Mouse (Mus musculus): Measurements from ENCODE around the gene Sgcd. TPM values are rescaled to one million over a fixed set of nuclear protein-coding genes. Genes with fewer than 3 reads are reported as not detected.
"Not testable (repeated sequence)": the region's sequence is repeated elsewhere in the genome, so short reads cannot be mapped to it uniquely, and the experiment has no call there.

The Sgcd gene
- total RNA-seq, 2 experiments from 2014 or later = 11.4 to 17.4 TPM

GRCm38 (mm10) chr11:47508047-47508446 lies 480.7 kb downstream of the Sgcd start:
- no peak for DNase-seq (ENCODE audit: low spot score in 2 of 2)
- intact Hi-C loops (cut with DNase I) = no loop called here

- intact Hi-C loops (cut with DNase I); DNase-seq (ENCODE audit: low spot score in 2 of 2): not testable (repeated sequence)
Observed at GRCm38 (mm10) chr11:47503236-47503635, 485.5 kb downstream of the Sgcd start.

GRCm38 (mm10) chr11:47473493-47474230 lies 515.1 kb downstream of the Sgcd start:
- intact Hi-C loops (cut with DNase I) = no loop called here
- DNase-seq (ENCODE audit: low spot score in 2 of 2) = peak; percentile 40 to 47

- DNase-seq (ENCODE audit: low spot score in 2 of 2); intact Hi-C loops (cut with DNase I): not testable (repeated sequence)
Observed at GRCm38 (mm10) chr11:47460700-47461099, 528.1 kb downstream of the Sgcd start.

- intact Hi-C loops (cut with DNase I) = no loop called here
- no peak for DNase-seq (ENCODE audit: low spot score in 2 of 2)
Observed at GRCm38 (mm10) chr11:47460149-47460548, 528.6 kb downstream of the Sgcd start.

- intact Hi-C loops (cut with DNase I) = no loop called here
- no peak for DNase-seq (ENCODE audit: low spot score in 2 of 2)
Observed at GRCm38 (mm10) chr11:47459214-47459613, 529.6 kb downstream of the Sgcd start.

- no peak for DNase-seq (ENCODE audit: low spot score in 2 of 2)
- intact Hi-C loops (cut with DNase I) = no loop called here
Observed at GRCm38 (mm10) chr11:47447790-47448189, 541.0 kb downstream of the Sgcd start.

- intact Hi-C loops (cut with DNase I) = no loop called here
- DNase-seq (ENCODE audit: low spot score in 2 of 2) = no peak
Observed at GRCm38 (mm10) chr11:47446337-47446736, 542.4 kb downstream of the Sgcd start.

GRCm38 (mm10) chr11:47445683-47446082 lies 543.1 kb downstream of the Sgcd start:
- DNase-seq (ENCODE audit: low spot score in 2 of 2) = no peak
- intact Hi-C loops (cut with DNase I) = no loop called here

- DNase-seq (ENCODE audit: low spot score in 2 of 2) = no peak
- intact Hi-C loops (cut with DNase I) = no loop called here
Observed at GRCm38 (mm10) chr11:47442266-47442665, 546.5 kb downstream of the Sgcd start.

GRCm38 (mm10) chr11:47399607-47400006 lies 589.2 kb downstream of the Sgcd start:
- DNase-seq (ENCODE audit: low spot score in 2 of 2) = no peak
- intact Hi-C loops (cut with DNase I) = no loop called here

- DNase-seq (ENCODE audit: low spot score in 2 of 2); intact Hi-C loops (cut with DNase I): not testable (repeated sequence)
Observed at GRCm38 (mm10) chr11:47390798-47391197, 598.0 kb downstream of the Sgcd start.

- DNase-seq (ENCODE audit: low spot score in 2 of 2) = no peak
- intact Hi-C loops (cut with DNase I) = no loop called here
Observed at GRCm38 (mm10) chr11:47389327-47389726, 599.4 kb downstream of the Sgcd start.

GRCm38 (mm10) chr11:47387726-47388125 lies 601.0 kb downstream of the Sgcd start:
- DNase-seq (ENCODE audit: low spot score in 2 of 2) = no peak
- intact Hi-C loops (cut with DNase I) = no loop called here

- intact Hi-C loops (cut with DNase I) = no loop called here
- DNase-seq (ENCODE audit: low spot score in 2 of 2) = no peak
Observed at GRCm38 (mm10) chr11:47386136-47386535, 602.6 kb downstream of the Sgcd start.

GRCm38 (mm10) chr11:47379630-47379958 lies 609.2 kb downstream of the Sgcd start:
- intact Hi-C loops (cut with DNase I) = no loop called here
- no peak for DNase-seq (ENCODE audit: low spot score in 2 of 2)

GRCm38 (mm10) chr11:47378843-47379629 lies 609.7 kb downstream of the Sgcd start:
- peak; percentile 24 to 36 for DNase-seq (ENCODE audit: low spot score in 2 of 2)
- intact Hi-C loops (cut with DNase I) = no loop called here

GRCm38 (mm10) chr11:47377421-47377820 lies 611.3 kb downstream of the Sgcd start:
- intact Hi-C loops (cut with DNase I) = no loop called here
- DNase-seq (ENCODE audit: low spot score in 2 of 2) = no peak

- intact Hi-C loops (cut with DNase I) = no loop called here
- no peak for DNase-seq (ENCODE audit: low spot score in 2 of 2)
Observed at GRCm38 (mm10) chr11:47376915-47377314, 611.9 kb downstream of the Sgcd start.

- intact Hi-C loops (cut with DNase I) = no loop called here
- no peak for DNase-seq (ENCODE audit: low spot score in 2 of 2)
Observed at GRCm38 (mm10) chr11:47371616-47372015, 617.2 kb downstream of the Sgcd start.

GRCm38 (mm10) chr11:47351585-47351984 lies 637.2 kb downstream of the Sgcd start:
- DNase-seq (ENCODE audit: low spot score in 2 of 2) = no peak
- intact Hi-C loops (cut with DNase I) = no loop called here

All from left cerebral cortex, postnatal 36 days (tissue).